Comparison of ENCODE assay signal across 20 mouse cellular contexts in genomic region chr2:30767626-30768240, GRCm38 (mm10). TPM values are rescaled to one million over a fixed set of nuclear protein-coding genes. Genes with fewer than 3 reads are reported as not detected.
DNase-seq lines count a peak whose midpoint lies in the region; ATAC-seq and TF ChIP-seq lines count a peak whose summit lies in the region.
"Had no signal": no experiment of that assay in that cellular context is flagged by ENCODE, and none has a peak within 500 bp of the region (broad histone marks: within the 10 kb centered on the region; RNA-seq: fewer than 3 reads in every experiment).

No protein-coding gene starts in this region.

- H3K27me3 ChIP-seq in heart, embryonic 10.5 days (ENCODE audit: insufficient read depth, poor library complexity, severe bottlenecking) = no peaks in the 10 kb centered on the region
- no peaks in the 10 kb centered on the region for H3K27me3 ChIP-seq in stomach, embryonic 16.5 days (ENCODE audit: control insufficient read depth, insufficient read depth, low read length)
- H3K27me3 ChIP-seq in stomach, postnatal 0 days (ENCODE audit: control insufficient read depth, insufficient read depth, low read length) = no peaks in the 10 kb centered on the region
- H3K27me3 ChIP-seq: lung, embryonic 15.5 days; stomach, embryonic 15.5 days had no signal

- no peak overlapping the region for H3K4me3 ChIP-seq in heart, embryonic 10.5 days
- H3K4me3 ChIP-seq in stomach, embryonic 16.5 days (replicated peaks; ENCODE audit: low read length) = no peak overlapping the region
- no peak overlapping the region for H3K4me3 ChIP-seq in stomach, postnatal 0 days (ENCODE audit: low read depth, low read length)
- H3K4me3 ChIP-seq: limb, embryonic 12.5 days; lung, embryonic 15.5 days; myocyte; stomach, embryonic 15.5 days had no signal

- peak overlapping the region; percentile 4; the same call in 1 of the 2 replicates for H3K27ac ChIP-seq in heart, embryonic 10.5 days
- no peak overlapping the region for H3K27ac ChIP-seq in stomach, embryonic 16.5 days (ENCODE audit: low read length)
- H3K27ac ChIP-seq in stomach, postnatal 0 days (replicated peaks) = no peak overlapping the region
- H3K27ac ChIP-seq: limb, embryonic 12.5 days; liver, embryonic 14.5 days; lung, embryonic 15.5 days; stomach, embryonic 15.5 days had no signal

- TF ChIP-seq CTCF in stomach, postnatal 0 days (IDR thresholded peaks at IDR 0.05; ENCODE audit: low read depth) = no peak

- no peak for TF ChIP-seq EP300 in stomach, postnatal 0 days (optimal IDR thresholded peaks at IDR 0.05)

- H3K36me3 ChIP-seq in heart, embryonic 10.5 days = no peaks in the 10 kb centered on the region
- no peaks in the 10 kb centered on the region for H3K36me3 ChIP-seq in stomach, embryonic 16.5 days (ENCODE audit: control insufficient read depth, insufficient read depth, low read length)
- no peaks in the 10 kb centered on the region for H3K36me3 ChIP-seq in stomach, postnatal 0 days (ENCODE audit: control insufficient read depth, insufficient read depth, low read length)
- H3K36me3 ChIP-seq: limb, embryonic 12.5 days; lung, embryonic 15.5 days; stomach, embryonic 15.5 days had no signal

- no peak overlapping the region for H3K4me2 ChIP-seq in stomach, embryonic 16.5 days (ENCODE audit: low read depth, low read length)
- no peak overlapping the region for H3K4me2 ChIP-seq in stomach, postnatal 0 days (replicated peaks; ENCODE audit: low read depth)
- H3K4me2 ChIP-seq: limb, embryonic 12.5 days; lung, embryonic 15.5 days; stomach, embryonic 15.5 days had no signal

- peak overlapping the region; percentile 31; the same call in 1 of the 2 replicates for H3K9ac ChIP-seq in stomach, embryonic 16.5 days (ENCODE audit: low read length)
- H3K9ac ChIP-seq in stomach, postnatal 0 days (ENCODE audit: low read length) = no peak overlapping the region
- H3K9ac ChIP-seq: liver, embryonic 14.5 days; lung, embryonic 15.5 days; stomach, embryonic 15.5 days had no signal

- no peak for DNase-seq in heart, embryonic 10.5 days (ENCODE audit: low spot score)
- DNase-seq in heart, adult 11 months = no peak
- DNase-seq in left cerebral cortex, postnatal 4 days = peak; percentile 43
- no peak for DNase-seq in left cerebral cortex, adult 11 months (ENCODE audit: low spot score)
- DNase-seq in stomach, postnatal 0 days (ENCODE audit: low spot score) = no peak
- DNase-seq in frontal cortex, postnatal 10 days (ENCODE audit: low spot score in 2 of 2) = no peak
- DNase-seq: B cell, adult 2 months; cerebellum, adult 9-10 months; gastrocnemius, postnatal 36 days; heart, postnatal 10 days; kidney, adult 2 months; kidney, postnatal 10 days; lung, postnatal 4 days had no signal

- ATAC-seq in stomach, embryonic 16.5 days (ENCODE audit: insufficient read depth, low FRiP score) = no peak
- ATAC-seq in stomach, postnatal 0 days (ENCODE audit: low FRiP score, low TSS enrichment) = no peak

- H3K4me1 ChIP-seq in heart, embryonic 10.5 days = peaks cover 40% of the 10 kb centered on the region
- H3K4me1 ChIP-seq in stomach, embryonic 16.5 days (ENCODE audit: control insufficient read depth, insufficient read depth, low read length) = peaks cover 14% of the 10 kb centered on the region
- peaks cover 10% of the 10 kb centered on the region for H3K4me1 ChIP-seq in stomach, postnatal 0 days (replicated peaks; ENCODE audit: control insufficient read depth, insufficient read depth)

- intact Hi-C loops in left cerebral cortex, postnatal 4 days (cut with DNase I) = no loop called here

- WGBS in heart, embryonic 10.5 days = 72% methylated on average over 7 of the region's 7 CpGs
- WGBS in stomach, embryonic 16.5 days = 78% methylated on average over 7 of the region's 7 CpGs
- WGBS in stomach, postnatal 0 days = 83% methylated on average over 7 of the region's 7 CpGs

- H3K9me3 ChIP-seq in heart, embryonic 10.5 days = no peaks in the 10 kb centered on the region
- H3K9me3 ChIP-seq in stomach, embryonic 16.5 days (replicated peaks; ENCODE audit: control insufficient read depth, low read length) = peaks cover 3% of the 10 kb centered on the region; the same call in 1 of the 2 replicates
- 0 out of 2 replicates have a peak, but pooled peaks cover under 1% of the 10 kb centered on the region for H3K9me3 ChIP-seq in stomach, postnatal 0 days (ENCODE audit: control insufficient read depth, low read length)
- H3K9me3 ChIP-seq: lung, embryonic 15.5 days; stomach, embryonic 15.5 days had no signal

RNA-seq across cellular contexts. Expression of gene 1700001O22Rik, which starts 35.7 kb away (rescaled TPM):
- polyA plus RNA-seq in heart, embryonic 10.5 days (2016; fragmentation: Nextera tagmentation; extraction: Ambion mirVana) = 1.3 and 1.8 TPM in 2 replicates
- 1 to 10 TPM; 2.1 to 2.5 TPM for total RNA-seq in left cerebral cortex, postnatal 4 days (2021)
- polyA plus RNA-seq in stomach, embryonic 16.5 days (2015; fragmentation: Nextera tagmentation; extraction: Ambion mirVana) = 1.5 and 1.7 TPM in 2 replicates
- 2.0 and 2.5 TPM in 2 replicates for polyA plus RNA-seq in stomach, postnatal 0 days (2015; fragmentation: Nextera tagmentation; extraction: Ambion mirVana)
- total RNA-seq: neutrophil, adult 5-6 weeks had no signal
- polyA plus RNA-seq: liver, embryonic 14.5 days had no signal

RNA-seq across cellular contexts. Expression of gene Ntmt1, which starts 39.9 kb away (rescaled TPM):
- polyA plus RNA-seq in heart, embryonic 10.5 days (2016; fragmentation: Nextera tagmentation; extraction: Ambion mirVana) = 102 and 116 TPM in 2 replicates
- 10 to 100 TPM; 55.6 to 58.9 TPM for total RNA-seq in left cerebral cortex, postnatal 4 days (2021)
- polyA plus RNA-seq in stomach, embryonic 16.5 days (2015; fragmentation: Nextera tagmentation; extraction: Ambion mirVana) = 71.5 and 80.0 TPM in 2 replicates
- polyA plus RNA-seq in stomach, postnatal 0 days (2015; fragmentation: Nextera tagmentation; extraction: Ambion mirVana) = 52.4 and 53.3 TPM in 2 replicates
